Mouse (Mus musculus) myocyte (in vitro differentiated cells): Measurements from ENCODE around the gene Drd1.

Experiments
- CEBPB ChIP-seq: IDR thresholded peaks from 2 replicates; pipeline ENCODE4 v1.6.1; 2011; ENCODE audit warnings: mild to moderate bottlenecking, moderate library complexity; ENCODE audit not compliant: poor library complexity, insufficient read depth, severe bottlenecking
- E2F4 ChIP-seq: IDR thresholded peaks from one replicate; pipeline ENCODE4 v1.6.1; 2011; ENCODE audit warnings: mild to moderate bottlenecking, control low read depth, moderate library complexity; ENCODE audit not compliant: insufficient read depth
- MAX ChIP-seq: IDR thresholded peaks from one replicate; pipeline ENCODE4 v1.6.1; 2011; ENCODE audit warnings: low read depth, mild to moderate bottlenecking, control low read depth
- MYOD1 ChIP-seq, 3 experiments: IDR thresholded peaks; one replicate each; pipeline ENCODE4 v1.6.1; 2011; ENCODE audit warnings: control low read depth in 2 of 3, low read depth in 2 of 3, mild to moderate bottlenecking in 2 of 3, moderate library complexity in 1 of 3; ENCODE audit not compliant: insufficient read length in 2 of 3, control insufficient read depth in 1 of 3
- POLR2A ChIP-seq: IDR thresholded peaks from one replicate; pipeline ENCODE4 v1.6.1; 2011; ENCODE audit warnings: low read depth, mild to moderate bottlenecking, control low read depth, moderate library complexity; ENCODE audit not compliant: insufficient read length
- POLR2AphosphoS2 ChIP-seq: IDR thresholded peaks from one replicate; pipeline ENCODE4 v1.6.1; 2011; ENCODE audit warnings: low read depth, control low read depth; ENCODE audit not compliant: insufficient read length
- SRF ChIP-seq: IDR thresholded peaks from one replicate; pipeline ENCODE4 v1.6.1; 2011; ENCODE audit warnings: low read depth; ENCODE audit not compliant: control insufficient read depth, insufficient read length
- TCF12 ChIP-seq: IDR thresholded peaks from one replicate; pipeline ENCODE4 v1.6.1; 2011; ENCODE audit warnings: mild to moderate bottlenecking, control low read depth; ENCODE audit not compliant: poor library complexity, insufficient read depth, severe bottlenecking

DNA sequence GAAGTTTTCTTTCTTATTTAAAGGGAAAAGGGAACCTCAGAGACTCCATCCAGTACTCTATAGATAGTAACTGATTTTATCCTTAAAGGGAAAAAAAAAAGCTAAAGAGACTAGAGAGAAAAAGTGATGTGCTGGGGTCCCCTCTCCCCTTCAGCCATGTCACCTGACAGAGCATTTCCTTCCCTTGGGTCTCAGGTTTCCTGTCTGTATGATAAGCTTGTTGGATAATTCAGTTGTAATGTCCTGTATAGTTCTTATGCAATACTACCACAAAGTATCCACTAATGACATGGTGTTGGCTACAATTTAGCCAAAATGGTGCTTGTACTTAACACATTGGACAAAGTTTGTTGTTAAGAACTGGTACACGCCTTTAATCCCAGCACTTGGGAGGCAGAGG is 25.3 kb upstream of the Drd1 start:
- TF ChIP-seq POLR2A (no peak), POLR2AphosphoS2 (no peak), TCF12 (no peak), CEBPB (no peak), SRF (no peak), MAX (no peak), MYOD1 (IDR thresholded peaks at IDR 0.05; ENCODE audit: control insufficient read depth in 1 of 3, insufficient read length in 2 of 3, low read depth in 2 of 3) (no peak), E2F4 (no peak)
